8 mouse cellular contexts compared by ENCODE assay signal in the genomic region with DNA sequence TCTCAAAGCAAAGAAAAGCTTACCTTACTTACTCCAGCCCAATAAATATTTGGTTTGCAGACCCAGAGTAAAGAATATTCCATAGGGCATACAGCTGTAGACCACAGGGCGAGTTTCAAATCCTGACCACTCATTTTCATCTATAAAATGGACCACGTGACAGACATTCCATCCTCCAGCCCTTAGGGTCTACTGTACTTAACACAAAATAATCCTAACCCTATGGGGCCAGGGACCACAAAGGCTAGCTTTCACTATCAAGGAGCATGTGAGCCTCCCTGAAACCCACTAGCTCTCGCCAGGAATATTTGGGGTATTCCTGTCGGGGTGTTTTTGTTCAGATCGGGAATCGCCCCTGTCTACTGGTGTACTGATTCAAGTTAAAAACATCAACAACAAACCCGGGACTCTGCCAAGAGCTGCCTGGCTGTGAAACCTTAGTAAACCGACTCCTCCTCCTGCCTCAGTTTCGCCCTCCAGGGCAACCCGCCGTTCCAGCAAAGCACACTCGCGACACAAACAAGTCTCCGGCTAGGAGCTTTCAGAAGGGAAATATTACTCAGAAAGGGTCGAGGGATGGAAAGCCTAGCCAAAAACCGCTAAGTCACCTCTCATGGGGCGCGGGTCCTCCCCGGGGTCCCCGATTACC. TPM values are rescaled to one million over a fixed set of nuclear protein-coding genes. Genes with fewer than 3 reads are reported as not detected.
DNase-seq lines count a peak whose midpoint lies in the region; ATAC-seq lines count a peak whose summit lies in the region.

No protein-coding gene starts in this region.

- peaks cover 21% of the 10 kb centered on the region for H3K4me1 ChIP-seq in forebrain, embryonic 10.5 days
- peaks cover 43% of the 10 kb centered on the region for H3K4me1 ChIP-seq in liver, embryonic 13.5 days (replicated peaks)

- peak overlapping the region; percentile 60 for H3K9ac ChIP-seq in liver, embryonic 13.5 days

- ATAC-seq in frontal cortex, adult (ENCODE audit: low TSS enrichment) = peak; percentile 36
- peak; percentile 26 for ATAC-seq in liver, embryonic 13.5 days (ENCODE audit: low read depth)

- H3K27ac ChIP-seq in forebrain, embryonic 10.5 days = peak overlapping the region; percentile 86
- no peak overlapping the region for H3K27ac ChIP-seq in liver, embryonic 13.5 days

- no peaks in the 10 kb centered on the region for H3K36me3 ChIP-seq in forebrain, embryonic 10.5 days (replicated peaks)
- H3K36me3 ChIP-seq in liver, embryonic 13.5 days = no peaks in the 10 kb centered on the region

- no peak for DNase-seq in frontal cortex, postnatal 10 days (ENCODE audit: low spot score in 2 of 2)
- DNase-seq in 3T3-L1 (ENCODE audit: low read depth, low spot score) = peak; percentile 53
- DNase-seq in forebrain, embryonic 10.5 days (ENCODE audit: extremely low spot score, low spot score) = no peak
- no peak for DNase-seq in liver, embryonic 13.5 days
- DNase-seq in embryo, embryonic 10.5 days (ENCODE audit: low spot score) = no peak
- no peak for DNase-seq in spleen, adult 12 weeks (ENCODE audit: low spot score)
- DNase-seq in cerebellum, adult 18-20 months = no peak

- WGBS in forebrain, embryonic 10.5 days = 5% methylated on average over 20 of the region's 20 CpGs
- 3% methylated on average over 20 of the region's 20 CpGs for WGBS in liver, embryonic 13.5 days (ENCODE audit: insufficient replicate concordance)

- no peaks in the 10 kb centered on the region for H3K27me3 ChIP-seq in forebrain, embryonic 10.5 days (ENCODE audit: poor library complexity, severe bottlenecking)
- H3K27me3 ChIP-seq in liver, embryonic 13.5 days = peaks cover 7% of the 10 kb centered on the region

- H3K4me2 ChIP-seq in liver, embryonic 13.5 days = peak overlapping the region; percentile 81

- H3K9me3 ChIP-seq in forebrain, embryonic 10.5 days = no peaks in the 10 kb centered on the region
- no peaks in the 10 kb centered on the region for H3K9me3 ChIP-seq in liver, embryonic 13.5 days (replicated peaks)

- H3K4me3 ChIP-seq in forebrain, embryonic 10.5 days = peak overlapping the region; percentile 75
- peak overlapping the region; percentile 61 for H3K4me3 ChIP-seq in liver, embryonic 13.5 days (replicated peaks)

RNA-seq across cellular contexts. Expression of gene Lgmn, which starts 0.5 kb away (rescaled TPM):
- 41.4 and 42.8 TPM in 2 replicates for polyA plus RNA-seq in forebrain, embryonic 10.5 days (2016; fragmentation: Nextera tagmentation; extraction: Ambion mirVana)
- 55.8 and 59.0 TPM in 2 replicates for polyA plus RNA-seq in liver, embryonic 13.5 days (2015; fragmentation: Nextera tagmentation; extraction: Ambion mirVana)

RNA-seq across cellular contexts. Expression of gene Golga5, which starts 29.8 kb away (rescaled TPM):
- 25.0 and 26.3 TPM in 2 replicates for polyA plus RNA-seq in forebrain, embryonic 10.5 days (2016; fragmentation: Nextera tagmentation; extraction: Ambion mirVana)
- 15.1 and 15.6 TPM in 2 replicates for polyA plus RNA-seq in liver, embryonic 13.5 days (2015; fragmentation: Nextera tagmentation; extraction: Ambion mirVana)
